Mouse (Mus musculus): ENCODE measurements around the gene Rnf168. TPM values are rescaled to one million over a fixed set of nuclear protein-coding genes. Genes with fewer than 3 reads are reported as not detected.
"Not testable (repeated sequence)": the region's sequence is repeated elsewhere in the genome, so short reads cannot be mapped to it uniquely, and the experiment has no call there.

Gene Rnf168
- total RNA-seq (2021), result 10 to 100 TPM; 22.7 to 24.7 TPM
- long read RNA-seq, experiment 1, result 0 reads
- long read RNA-seq, experiment 2, partial matches to known transcripts, result 0 of 1 reads
- long read RNA-seq, experiment 2, other reads (novel, unspliced or antisense), result 1 of 1 reads

GRCm38 (mm10) chr16:32277308-32278256 is at the start of gene Rnf168:
Gene Rnf168 (plus strand): TSS chr16:32277459.
- DNase-seq (ENCODE audit: low spot score in 2 of 2), result peak; percentile 87 to 92

DNA sequence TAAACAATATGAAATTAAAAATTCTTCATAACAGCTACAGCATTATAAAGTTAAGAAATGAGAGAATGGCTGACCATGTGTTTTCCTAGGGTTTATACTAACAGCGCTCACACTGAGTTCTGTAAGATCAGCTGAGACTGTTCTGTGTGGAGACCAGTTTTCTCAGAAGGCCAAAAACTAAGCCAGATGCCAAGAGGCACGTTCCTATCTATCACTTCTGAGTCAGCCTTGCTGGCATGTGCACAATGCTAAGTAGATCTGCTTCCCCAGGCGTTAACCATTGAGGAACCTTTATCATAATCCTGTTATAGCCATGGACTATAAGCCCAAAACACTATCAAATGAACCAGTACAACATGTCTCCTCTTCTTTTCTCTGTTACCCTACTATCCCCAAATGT is 45.2 kb upstream of the Rnf168 start:
- DNase-seq (ENCODE audit: low spot score in 2 of 2), result not testable (repeated sequence)

DNA sequence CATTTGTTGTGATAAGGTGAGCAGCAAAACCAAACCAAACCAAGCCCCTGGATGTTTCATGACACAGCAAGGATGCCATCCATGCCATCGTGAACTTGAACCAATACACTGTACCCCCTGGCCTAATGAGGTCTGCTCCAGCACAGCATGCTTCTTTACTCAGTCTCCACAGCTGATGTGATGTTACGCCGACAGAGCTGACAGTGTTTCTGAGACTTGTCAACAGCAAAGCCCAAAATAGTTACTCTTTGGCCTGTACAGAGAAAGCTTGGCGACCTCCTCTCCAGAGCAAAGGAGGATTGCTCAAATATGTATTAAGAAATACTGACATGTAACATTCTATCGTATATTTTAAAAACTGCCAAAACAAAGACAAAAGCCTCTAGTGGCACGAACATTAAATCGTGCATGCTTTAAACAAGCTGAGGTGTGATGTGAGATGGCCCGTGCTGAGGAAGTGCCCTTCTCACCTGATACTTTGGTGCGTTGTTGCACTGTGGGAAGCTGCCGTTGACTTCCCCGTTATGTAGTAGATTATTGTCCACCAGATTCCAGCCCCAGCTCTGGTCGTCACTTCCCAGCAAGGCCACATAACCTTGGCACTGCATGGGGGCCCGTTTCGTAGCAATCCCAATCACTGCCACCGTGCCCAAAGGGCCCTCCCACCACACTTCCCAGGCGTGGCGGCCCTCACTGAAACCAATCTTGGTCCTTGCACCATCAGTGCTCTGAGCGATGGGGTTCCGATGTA is 39.2 kb upstream of the Rnf168 start:
- no peak for DNase-seq (ENCODE audit: low spot score in 2 of 2)

DNA sequence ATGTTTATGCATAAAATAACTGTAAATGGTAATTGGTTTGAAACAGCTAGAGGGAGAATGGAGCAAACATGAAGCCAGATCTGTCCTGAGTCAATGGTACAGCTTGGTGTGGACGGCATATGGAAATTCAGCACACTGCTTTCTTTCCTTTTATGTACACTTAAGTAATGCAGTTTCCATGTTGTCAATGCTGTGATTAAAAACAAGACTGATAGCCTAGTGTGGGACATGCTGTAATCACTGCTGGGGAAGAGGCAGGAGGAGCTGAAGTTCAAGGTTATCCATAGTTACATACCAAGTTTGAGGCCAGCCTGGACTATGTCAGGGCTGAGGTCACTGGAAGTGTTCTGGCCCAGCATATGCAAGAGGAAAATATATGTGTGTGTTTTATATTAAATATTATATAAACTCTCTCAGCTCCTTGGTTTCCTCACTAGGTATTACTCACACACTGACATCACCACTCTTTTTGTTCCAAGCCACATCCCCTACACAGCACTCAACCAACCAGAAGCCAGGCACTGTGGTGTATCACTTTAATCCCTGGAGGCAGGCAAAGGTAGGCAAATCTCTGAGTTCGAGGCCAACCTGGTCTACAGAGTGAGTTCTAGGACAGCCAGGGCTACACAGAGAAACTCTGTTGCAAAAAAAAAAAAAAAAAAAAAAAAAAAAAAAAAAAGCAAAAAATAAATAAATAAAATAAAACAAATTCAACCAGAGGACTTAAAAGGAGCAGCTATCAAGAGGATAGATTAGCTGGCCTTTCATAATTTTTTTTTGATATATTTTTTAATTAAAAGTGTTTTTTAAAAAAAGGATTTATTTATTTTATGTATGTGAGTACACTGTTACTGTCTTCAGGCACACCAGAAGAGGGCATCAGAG is 37.6 kb upstream of the Rnf168 start:
- no peak for DNase-seq (ENCODE audit: low spot score in 2 of 2)

GRCm38 (mm10) chr16:32243901-32244300 is 33.4 kb upstream of the Rnf168 start:
- no peak for DNase-seq (ENCODE audit: low spot score in 2 of 2)

GRCm38 (mm10) chr16:32246351-32246791 is 30.9 kb upstream of the Rnf168 start:
- DNase-seq (ENCODE audit: low spot score in 2 of 2), result peak; percentile 24 to 51

- peak; percentile 96 to 98 for DNase-seq (ENCODE audit: low spot score in 2 of 2)
These were observed 30.3 kb upstream of the Rnf168 start, which contains the start of the genes Fbxo45 and Wdr53 for GRCm38 (mm10) chr16:32246952-32247370. Gene Fbxo45 (minus strand): TSS chr16:32247158. Gene Wdr53 (plus strand): TSS chr16:32247227.

DNA sequence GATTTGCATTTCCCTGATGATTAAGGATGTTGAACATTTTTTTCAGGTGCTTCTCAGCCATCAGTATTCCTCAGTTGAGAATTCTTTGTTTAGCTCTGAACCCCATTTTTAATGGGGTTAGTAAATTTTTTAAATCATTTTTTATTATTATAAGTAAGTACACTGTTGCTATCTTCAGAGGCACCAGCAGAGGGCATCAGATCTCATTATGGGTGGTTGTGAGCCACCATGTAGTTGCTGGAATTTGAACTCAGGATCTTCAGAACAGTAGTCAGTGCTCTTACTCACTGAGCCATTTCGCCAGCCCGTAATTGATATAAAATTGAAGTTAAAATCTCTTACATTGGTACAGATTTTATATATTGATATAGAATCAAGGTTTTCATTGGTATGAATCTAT is 13.0 kb upstream of the Rnf168 start:
- not testable (repeated sequence) for DNase-seq (ENCODE audit: low spot score in 2 of 2)

DNA sequence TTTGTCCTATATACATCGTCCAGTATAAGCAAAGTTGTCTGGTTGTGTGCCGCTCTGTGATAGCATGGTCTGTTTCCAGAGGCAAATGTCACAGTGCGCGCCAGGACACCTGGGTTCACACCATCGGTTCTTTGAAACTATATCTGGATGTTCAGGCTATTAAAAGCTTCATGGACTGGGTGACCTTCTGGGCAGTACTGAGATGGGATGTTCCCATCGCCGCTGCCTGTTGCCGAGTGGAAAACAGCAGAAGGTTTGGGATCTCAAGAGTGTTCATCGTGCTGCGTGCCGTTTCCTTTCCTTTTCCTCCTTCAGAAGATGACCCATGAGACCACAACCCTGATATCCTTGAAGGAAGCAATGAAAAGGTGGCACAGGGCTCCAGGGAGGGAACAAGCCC is 6.0 kb upstream of the Rnf168 start, which contains the start of gene Smco1:
Smco1 (plus strand) TSS at position 178 of the 400 bp plus-strand sequence.
- no peak for DNase-seq (ENCODE audit: low spot score in 2 of 2)

GRCm38 (mm10) chr16:32273338-32273737 is 3.9 kb upstream of the Rnf168 start:
- no peak for DNase-seq (ENCODE audit: low spot score in 2 of 2)

GRCm38 (mm10) chr16:32275041-32275440 is 2.2 kb upstream of the Rnf168 start:
- DNase-seq (ENCODE audit: low spot score in 2 of 2), result no peak

DNA sequence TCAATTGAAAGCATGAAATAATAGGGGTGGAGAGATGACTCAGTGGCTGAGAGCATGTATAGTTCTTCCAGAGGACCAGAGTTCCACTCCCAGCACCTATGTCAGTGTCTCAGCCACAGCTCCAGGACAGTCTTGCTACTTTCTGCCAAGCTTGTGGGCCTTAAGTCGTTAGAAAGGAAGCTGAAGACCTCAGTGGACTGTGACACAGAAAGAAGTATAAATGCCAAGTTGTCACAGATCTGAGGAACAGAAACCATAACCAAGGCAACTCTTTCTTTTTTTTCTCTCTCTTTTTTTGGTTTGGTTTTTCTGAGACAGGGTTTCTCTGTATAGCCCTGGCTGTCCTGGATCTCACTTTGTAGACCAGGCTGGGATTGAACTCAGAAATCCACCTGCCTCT is 1.4 kb upstream of the Rnf168 start:
- no peak for DNase-seq (ENCODE audit: low spot score in 2 of 2)

DNA sequence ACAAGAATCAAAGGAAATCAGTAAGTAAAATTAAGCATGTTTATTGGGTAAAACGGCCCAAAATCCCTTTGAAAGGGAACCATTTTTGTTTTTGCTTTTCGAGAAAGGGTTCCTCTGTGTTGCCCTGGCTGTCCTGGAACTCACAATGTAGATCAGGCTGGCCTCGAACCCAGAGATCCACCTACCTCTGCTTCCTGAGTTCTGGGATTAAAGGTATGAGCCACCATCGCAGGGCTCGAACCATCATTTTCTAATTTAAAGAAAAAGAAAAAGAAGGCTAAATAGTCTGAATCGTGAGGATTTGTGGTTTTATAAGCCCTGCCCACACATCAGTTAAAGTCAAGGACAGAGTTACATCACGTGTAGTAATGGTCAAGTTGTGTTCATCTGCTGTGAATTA is 1.1 kb downstream of the Rnf168 start:
- DNase-seq (ENCODE audit: low spot score in 2 of 2), result no peak

DNA sequence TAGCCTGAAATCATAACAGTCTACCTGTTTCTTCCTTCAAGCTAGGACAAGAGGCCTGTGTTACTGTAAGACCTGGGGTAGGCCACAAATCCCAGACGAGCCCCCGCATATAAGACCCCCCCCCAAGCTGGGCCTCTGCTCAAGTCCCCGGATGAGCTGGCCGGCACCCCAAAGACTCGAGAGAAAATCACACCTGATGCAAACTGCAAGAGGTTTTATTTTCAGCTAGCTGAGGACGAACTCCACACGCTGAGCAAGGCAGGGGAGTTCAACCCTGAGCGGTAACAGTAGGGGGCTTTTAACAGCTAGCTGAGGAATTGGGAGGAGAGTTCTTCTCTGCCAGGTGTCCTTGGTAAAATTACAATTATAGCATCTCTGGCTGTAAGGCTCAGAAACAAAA is 3.0 kb downstream of the Rnf168 start:
- DNase-seq (ENCODE audit: low spot score in 2 of 2), result no peak

- no peak for DNase-seq (ENCODE audit: low spot score in 2 of 2)
These were observed 5.3 kb downstream of the Rnf168 start for GRCm38 (mm10) chr16:32282608-32283007.

- no peak for DNase-seq (ENCODE audit: low spot score in 2 of 2)
These were observed 14.6 kb downstream of the Rnf168 start for GRCm38 (mm10) chr16:32291821-32292220.

DNA sequence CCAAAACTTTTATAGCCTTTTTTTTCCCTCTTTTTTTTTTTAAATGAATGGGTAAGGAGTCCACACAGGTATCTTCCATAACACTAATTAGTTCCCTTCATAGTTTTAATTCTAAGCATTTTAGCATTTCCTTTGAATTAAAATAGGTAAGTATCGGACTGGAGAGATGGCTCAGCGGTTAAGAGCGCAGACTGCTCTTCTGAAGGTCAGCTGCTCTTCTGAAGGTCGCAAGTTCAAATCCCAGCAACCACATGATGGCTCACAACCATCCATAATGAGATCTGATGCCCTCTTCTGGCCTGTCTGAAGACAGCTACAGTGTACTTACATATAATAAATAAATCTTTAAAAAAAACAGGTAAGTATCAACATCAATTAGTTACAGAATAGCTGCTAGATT is 22.4 kb downstream of the Rnf168 start:
- not testable (repeated sequence) for DNase-seq (ENCODE audit: low spot score in 2 of 2)

GRCm38 (mm10) chr16:32303046-32303445 is 25.8 kb downstream of the Rnf168 start:
- no peak for DNase-seq (ENCODE audit: low spot score in 2 of 2)

GRCm38 (mm10) chr16:32303886-32304285 is 26.6 kb downstream of the Rnf168 start:
- no peak for DNase-seq (ENCODE audit: low spot score in 2 of 2)

DNA sequence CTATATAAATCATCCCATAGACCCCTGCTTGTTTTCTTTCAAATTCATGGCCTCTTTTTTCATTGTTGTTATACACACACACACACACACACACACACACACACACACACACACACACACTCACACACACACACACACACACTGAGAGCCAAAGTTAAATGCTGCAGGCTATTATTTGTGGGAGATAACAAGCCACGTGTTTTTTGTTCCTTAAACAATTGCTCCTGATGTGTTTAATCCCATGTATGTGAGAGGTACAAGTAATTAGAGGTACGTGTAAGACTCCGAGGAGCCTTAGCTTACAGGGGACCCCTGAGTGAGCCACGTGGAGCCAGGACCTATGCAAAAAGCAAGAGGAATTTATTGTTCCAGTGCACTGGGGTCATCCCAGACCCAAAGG is 34.7 kb downstream of the Rnf168 start:
- DNase-seq (ENCODE audit: low spot score in 2 of 2), result no peak

- no peak for DNase-seq (ENCODE audit: low spot score in 2 of 2)
These were observed 35.1 kb downstream of the Rnf168 start for GRCm38 (mm10) chr16:32312386-32312785.

Data from layer of hippocampus, postnatal 14 days (tissue).